Mouse (Mus musculus) cortical plate, adult 2 months (tissue): ENCODE measurements around the gene Asb17.

Source experiments
- CTCF ChIP-seq: fragments of 200-500 bp; IDR thresholded peaks from 2 replicates; pipeline ENCODE4 v1.5.1; 2011; ENCODE audit warnings: mild to moderate bottlenecking, control low read depth, low read length; ENCODE audit not compliant: insufficient read depth; ENCODE audit errors: extremely low read depth
- POLR2A ChIP-seq: fragments of 200-500 bp; IDR thresholded peaks from 2 replicates; pipeline ENCODE4 v1.6.1; 2011; ENCODE audit warnings: mild to moderate bottlenecking, low read length, control low read depth; ENCODE audit not compliant: insufficient read depth; ENCODE audit errors: extremely low read depth

DNA sequence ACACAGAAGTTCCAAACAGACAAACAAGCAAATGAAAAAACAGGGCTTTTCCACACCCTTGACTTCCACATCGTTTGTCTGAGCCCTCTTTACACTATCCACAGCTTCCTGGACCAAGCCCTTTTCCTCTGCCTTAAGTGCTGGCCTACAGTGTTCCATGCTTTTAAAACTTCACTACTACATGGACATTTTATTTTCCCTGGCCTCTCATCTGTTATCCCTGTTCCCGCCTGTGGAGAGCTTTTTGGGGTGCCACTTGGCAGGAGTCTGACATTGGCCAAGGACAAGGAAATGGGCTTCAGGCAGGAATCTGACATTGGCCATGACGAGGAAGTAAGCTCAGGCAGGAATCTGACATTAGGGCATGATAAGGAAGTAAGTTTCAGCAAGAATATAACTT, 58.6 kb downstream of the Asb17 start:
- no peak for TF ChIP-seq POLR2A
- TF ChIP-seq CTCF = no peak
